Mouse (Mus musculus) kidney, embryonic 15.5 days (tissue): ENCODE results near the gene Zfp263. TPM values are rescaled to one million over a fixed set of nuclear protein-coding genes. Genes with fewer than 3 reads are reported as not detected.

Experiments
- ATAC-seq: fragments of 200-750 bp; cut with Nextera tagmentation; replicated peaks from 2 replicates; pipeline ENCODE4 v1.8.0; 2017; ENCODE audit warnings: moderate TSS enrichment; ENCODE audit not compliant: low FRiP score
- H3K27ac ChIP-seq: fragments of 300-500 bp; sonication (generic); 2 replicates; pipeline ENCODE4 v1.5.1; 2015; ENCODE audit warnings: mild to moderate bottlenecking, inconsistent platforms
- H3K27me3 ChIP-seq: fragments of 300-500 bp; sonication (generic); 2 replicates; pipeline ENCODE4 v1.6.1; 2015; ENCODE audit warnings: inconsistent platforms
- H3K36me3 ChIP-seq: fragments of 300-500 bp; sonication (generic); 2 replicates; pipeline ENCODE4 v1.6.1; 2015; ENCODE audit warnings: inconsistent platforms
- H3K4me1 ChIP-seq: fragments of 300-500 bp; sonication (generic); 2 replicates; pipeline ENCODE4 v1.6.1; 2015; ENCODE audit warnings: inconsistent platforms
- H3K4me2 ChIP-seq: fragments of 300-500 bp; sonication (generic); 2 replicates; pipeline ENCODE4 v1.6.1; 2015; ENCODE audit warnings: moderate library complexity, mild to moderate bottlenecking, inconsistent platforms
- H3K4me3 ChIP-seq: fragments of 300-500 bp; sonication (generic); replicated peaks from 2 replicates; pipeline ENCODE4 v1.5.1; 2015; ENCODE audit warnings: mild to moderate bottlenecking, inconsistent platforms
- H3K9ac ChIP-seq: fragments of 300-500 bp; sonication (generic); 2 replicates; pipeline ENCODE4 v1.6.1; 2015; ENCODE audit warnings: mild to moderate bottlenecking, inconsistent platforms
- H3K9me3 ChIP-seq: fragments of 300-500 bp; sonication (generic); replicated peaks from 2 replicates; pipeline ENCODE4 v1.6.1; 2016; ENCODE audit warnings: inconsistent platforms
- WGBS: fragments of 180-500 bp; shearing (Covaris S2); methylation state at CpG from one replicate; pipeline ENCODE4 v1.1.7; 2015; ENCODE audit warnings: mixed read lengths; 5-methylcytosine and 5-hydroxymethylcytosine counted together
- polyA plus RNA-seq: library from polyadenylated mRNA; unstranded; fragments of >200 nt; fragmentation: Nextera tagmentation; extraction: Ambion mirVana; gene quantifications from 2 replicates; pipeline ENCODE4 v1.2.1, GENCODE M21; 2015

The Zfp263 gene
- polyA plus RNA-seq, 1 experiment from 2014 or later: 49.6 TPM

DNA sequence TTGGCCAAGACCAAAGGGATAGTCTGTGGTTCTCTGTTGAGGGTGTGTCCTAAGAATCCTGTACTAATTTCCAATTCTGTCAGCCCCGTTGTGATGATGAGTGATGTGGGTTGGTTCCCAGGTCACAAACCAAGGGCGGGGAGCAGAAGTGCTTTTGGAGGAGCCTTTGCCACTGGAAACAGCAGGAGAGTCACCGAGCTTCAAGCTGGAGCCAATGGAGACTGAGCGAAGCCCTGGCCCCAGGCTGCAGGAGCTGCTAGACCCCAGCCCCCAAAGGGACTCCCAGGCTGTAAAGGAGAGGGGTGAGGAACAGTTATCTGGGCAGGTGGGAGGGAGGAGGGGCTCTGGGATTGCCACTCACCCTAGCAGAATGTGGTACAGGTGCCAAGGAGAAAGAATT, 1.8 kb downstream of the Zfp263 start:
- peak overlapping the region; percentile 77 for H3K4me2 ChIP-seq
- no peak overlapping the region for H3K9ac ChIP-seq
- H3K9me3 ChIP-seq: peaks cover 18% of the 10 kb centered on the region
- peak overlapping the region; percentile 87 for H3K4me3 ChIP-seq
- peaks cover 51% of the 10 kb centered on the region for H3K36me3 ChIP-seq
- H3K27me3 ChIP-seq: no peaks in the 10 kb centered on the region
- no peak for ATAC-seq
- WGBS: 86% methylated on average over 4 of the region's 4 CpGs
- H3K4me1 ChIP-seq: peaks cover 21% of the 10 kb centered on the region
- H3K27ac ChIP-seq: no peak overlapping the region

DNA sequence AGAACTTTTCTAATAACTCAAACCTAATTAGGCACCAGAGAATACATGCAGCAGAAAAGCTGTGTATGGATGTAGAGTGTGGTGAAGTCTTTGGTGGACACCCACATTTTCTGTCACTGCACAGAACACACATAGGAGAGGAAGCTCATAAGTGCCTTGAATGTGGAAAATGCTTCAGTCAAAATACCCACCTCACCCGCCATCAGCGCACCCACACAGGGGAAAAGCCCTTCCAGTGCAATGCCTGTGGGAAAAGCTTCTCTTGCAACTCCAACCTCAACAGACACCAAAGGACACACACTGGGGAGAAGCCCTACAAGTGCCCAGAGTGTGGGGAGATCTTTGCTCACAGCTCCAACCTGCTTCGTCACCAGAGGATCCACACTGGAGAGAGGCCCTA, 5.1 kb downstream of the Zfp263 start:
- peaks cover 16% of the 10 kb centered on the region for H3K4me1 ChIP-seq
- no peak overlapping the region for H3K4me2 ChIP-seq
- peaks cover 20% of the 10 kb centered on the region for H3K9me3 ChIP-seq
- no peaks in the 10 kb centered on the region for H3K27me3 ChIP-seq
- ATAC-seq: no peak
- H3K27ac ChIP-seq: no peak overlapping the region
- no peak overlapping the region for H3K9ac ChIP-seq
- no peak overlapping the region for H3K4me3 ChIP-seq
- WGBS: 95% methylated on average over 3 of the region's 3 CpGs
- peaks cover 72% of the 10 kb centered on the region for H3K36me3 ChIP-seq

GRCm38 (mm10) chr16:3771603-3772002, 27.7 kb downstream of the Zfp263 start:
- Histone ChIP-seq H3K4me3 (no peak overlapping the region), H3K4me2 (no peak overlapping the region), H3K36me3 (no peaks in the 10 kb centered on the region), H3K4me1 (no peaks in the 10 kb centered on the region), H3K27me3 (no peaks in the 10 kb centered on the region), H3K27ac (no peak overlapping the region), H3K9me3 (no peaks in the 10 kb centered on the region), H3K9ac (no peak overlapping the region)
- no peak for ATAC-seq
- WGBS: 96% methylated on average over 4 of the region's 4 CpGs

- no peak overlapping the region for H3K4me2 ChIP-seq
- no peaks in the 10 kb centered on the region for H3K36me3 ChIP-seq
- H3K4me3 ChIP-seq: no peak overlapping the region
- ATAC-seq: no peak
- 84% methylated on average over 3 of the region's 3 CpGs for WGBS
- no peak overlapping the region for H3K9ac ChIP-seq
- H3K27me3 ChIP-seq: no peaks in the 10 kb centered on the region
- no peaks in the 10 kb centered on the region for H3K9me3 ChIP-seq
- H3K4me1 ChIP-seq: no peaks in the 10 kb centered on the region
- H3K27ac ChIP-seq: no peak overlapping the region
Measured at GRCm38 (mm10) chr16:3776365-3776764, 32.5 kb downstream of the Zfp263 start.

DNA sequence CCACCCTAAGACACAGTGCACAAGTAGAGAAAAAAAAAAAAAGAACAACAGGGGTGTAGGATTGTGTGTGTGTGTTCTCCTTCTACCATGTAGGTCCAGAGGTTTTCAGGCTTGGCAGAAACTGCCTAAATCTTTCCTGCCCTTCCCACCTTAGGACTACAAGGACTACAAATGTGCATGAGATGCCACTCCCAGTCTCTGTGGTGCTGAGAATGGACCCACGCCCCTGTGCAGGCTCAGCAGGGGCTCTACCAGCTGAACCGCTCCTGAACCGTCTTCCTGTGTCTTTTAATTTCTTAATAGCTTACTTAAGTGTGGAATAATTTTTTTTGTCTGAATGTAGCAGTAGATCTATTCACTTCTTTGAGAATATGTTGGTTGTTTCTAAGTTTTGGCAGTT, 34.1 kb downstream of the Zfp263 start:
- no peak overlapping the region for H3K4me2 ChIP-seq
- no peaks in the 10 kb centered on the region for H3K27me3 ChIP-seq
- no peak overlapping the region for H3K27ac ChIP-seq
- no peak overlapping the region for H3K9ac ChIP-seq
- no peak overlapping the region for H3K4me3 ChIP-seq
- H3K9me3 ChIP-seq: no peaks in the 10 kb centered on the region
- WGBS: 70% methylated on average over 3 of the region's 3 CpGs
- H3K4me1 ChIP-seq: no peaks in the 10 kb centered on the region
- no peak for ATAC-seq
- H3K36me3 ChIP-seq: no peaks in the 10 kb centered on the region

DNA sequence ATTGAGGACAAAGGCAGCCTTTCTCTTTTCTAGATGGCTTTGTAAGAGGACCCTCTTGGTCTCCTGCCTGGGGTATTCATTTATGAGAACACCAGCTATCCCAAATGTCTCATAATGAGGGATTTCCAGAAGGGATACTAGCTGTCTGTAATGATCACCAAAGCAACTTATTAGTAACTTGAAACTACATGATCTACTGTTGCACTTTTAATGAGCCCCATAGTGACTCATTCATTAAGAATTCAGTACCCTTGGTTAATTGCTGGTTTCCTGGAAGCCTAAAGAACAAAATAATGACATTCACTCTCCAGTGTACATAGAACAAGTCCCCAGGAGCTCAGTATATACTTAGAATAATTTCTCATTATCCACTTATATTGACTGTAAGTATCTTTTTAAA, 37.3 kb downstream of the Zfp263 start:
- Histone ChIP-seq H3K36me3 (no peaks in the 10 kb centered on the region), H3K9ac (no peak overlapping the region), H3K27me3 (no peaks in the 10 kb centered on the region), H3K4me2 (no peak overlapping the region), H3K27ac (no peak overlapping the region), H3K9me3 (no peaks in the 10 kb centered on the region), H3K4me1 (no peaks in the 10 kb centered on the region), H3K4me3 (no peak overlapping the region)
- no peak for ATAC-seq

DNA sequence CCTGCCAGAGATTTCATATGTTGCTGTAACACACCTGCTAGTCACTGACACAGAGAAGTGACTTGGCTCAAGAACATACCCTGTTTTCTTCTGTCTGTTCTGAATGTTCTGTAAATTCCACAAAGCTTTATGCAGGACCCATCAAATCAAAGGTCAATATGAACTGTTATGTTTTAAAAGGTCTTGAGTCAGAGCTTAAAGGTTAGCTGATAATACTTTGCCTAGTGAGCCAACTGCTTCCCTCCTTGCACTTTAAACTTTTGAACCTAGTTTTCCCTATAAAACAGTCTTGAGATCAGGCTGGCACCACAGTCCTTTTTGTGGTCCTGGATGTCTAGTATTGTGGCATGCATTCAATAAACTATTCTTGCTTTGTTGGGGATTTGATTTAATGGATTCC, 44.5 kb downstream of the Zfp263 start:
- no peak overlapping the region for H3K9ac ChIP-seq
- no peak for ATAC-seq
- H3K9me3 ChIP-seq: no peaks in the 10 kb centered on the region
- H3K4me2 ChIP-seq: no peak overlapping the region
- no peak overlapping the region for H3K4me3 ChIP-seq
- H3K4me1 ChIP-seq: no peaks in the 10 kb centered on the region
- no peaks in the 10 kb centered on the region for H3K36me3 ChIP-seq
- no peak overlapping the region for H3K27ac ChIP-seq
- no peaks in the 10 kb centered on the region for H3K27me3 ChIP-seq

Other genes starting within 250 kb of the Zfp263 start
- gene Olfr161, start 153.1 kb upstream of the Zfp263 start, polyA plus RNA-seq: not detected in 2 replicates
- 0.06 TPM in 2 replicates for gene Mefv, start 26.0 kb upstream of the Zfp263 start, polyA plus RNA-seq
- gene Olfr15, start 86.8 kb downstream of the Zfp263 start, polyA plus RNA-seq: not detected in 2 replicates
- 1.4 and 1.7 TPM in 2 replicates for gene Zfp174, start 103.2 kb downstream of the Zfp263 start, polyA plus RNA-seq
- 46.4 and 48.3 TPM in 2 replicates for gene Naa60, start 128.3 kb downstream of the Zfp263 start, polyA plus RNA-seq
- 5.4 and 6.1 TPM in 2 replicates for gene Zfp597, start 140.5 kb downstream of the Zfp263 start, polyA plus RNA-seq
- 2.5 and 2.6 TPM in 2 replicates for gene Gm20695, start 140.6 kb downstream of the Zfp263 start, polyA plus RNA-seq
- 7.9 and 10.1 TPM in 2 replicates for gene 1700037C18Rik, start 164.6 kb downstream of the Zfp263 start, polyA plus RNA-seq
- 26.3 and 29.9 TPM in 2 replicates for gene Cluap1, start 164.7 kb downstream of the Zfp263 start, polyA plus RNA-seq
- 2.3 and 2.5 TPM in 2 replicates for gene Nlrc3, start 232.5 kb downstream of the Zfp263 start, polyA plus RNA-seq